Mouse (Mus musculus) heart, embryonic 14.5 days (tissue): ENCODE measurements around the gene Arid5b. TPM values are rescaled to one million over a fixed set of nuclear protein-coding genes. Genes with fewer than 3 reads are reported as not detected.

ENCODE experiments used
- ATAC-seq: fragments of 200-750 bp; cut with Nextera tagmentation; 2 replicates; pipeline ENCODE4 v1.8.0; 2017; ENCODE audit warnings: low read depth, moderate TSS enrichment; ENCODE audit not compliant: insufficient number of reproducible peaks, insufficient read depth, low FRiP score
- H3K27ac ChIP-seq, 2 experiments: fragments of 200-500 bp in 1 of 2; fragments of 300-500 bp in 1 of 2; sonication (generic) in 1 of 2; replicated peaks in 1 of 2; 2 replicates each; pipeline ENCODE4 v1.5.1; 2012 to 2014; ENCODE audit warnings: low read depth in 2 of 2, low read length in 2 of 2, control low read depth in 1 of 2, mild to moderate bottlenecking in 1 of 2, mixed read lengths in 1 of 2; ENCODE audit not compliant: control insufficient read depth in 1 of 2, insufficient read depth in 1 of 2
- H3K27me3 ChIP-seq: fragments of 300-500 bp; sonication (generic); 2 replicates; pipeline ENCODE4 v1.6.1; 2014; ENCODE audit warnings: mild to moderate bottlenecking, low read length, control low read depth; ENCODE audit not compliant: control insufficient read depth, insufficient read depth
- H3K36me3 ChIP-seq: fragments of 300-500 bp; sonication (generic); 2 replicates; pipeline ENCODE4 v1.6.1; 2014; ENCODE audit warnings: mild to moderate bottlenecking, control low read depth, low read length, mixed read lengths; ENCODE audit not compliant: control insufficient read depth, insufficient read depth
- H3K4me1 ChIP-seq, 2 experiments: fragments of 200-500 bp in 1 of 2; fragments of 300-500 bp in 1 of 2; sonication (generic) in 1 of 2; 2 replicates each; pipeline ENCODE4 v1.6.1; 2012 to 2014; ENCODE audit warnings: low read length in 2 of 2, control low read depth in 1 of 2, mixed read lengths in 1 of 2; ENCODE audit not compliant: control insufficient read depth in 2 of 2, insufficient read depth in 2 of 2
- H3K4me2 ChIP-seq: fragments of 300-500 bp; sonication (generic); 2 replicates; pipeline ENCODE4 v1.6.1; 2014; ENCODE audit warnings: mild to moderate bottlenecking, low read length
- H3K4me3 ChIP-seq, 2 experiments: fragments of 200-500 bp in 1 of 2; fragments of 300-500 bp in 1 of 2; sonication (generic) in 1 of 2; 2 replicates each; pipeline ENCODE4 v1.5.1; 2012 to 2014; ENCODE audit warnings: low read length in 2 of 2, mild to moderate bottlenecking in 2 of 2, control low read depth in 1 of 2, low read depth in 1 of 2, moderate library complexity in 1 of 2; ENCODE audit not compliant: control insufficient read depth in 1 of 2, insufficient read depth in 1 of 2
- H3K9ac ChIP-seq: fragments of 300-500 bp; sonication (generic); 2 replicates; pipeline ENCODE4 v1.6.1; 2014; ENCODE audit warnings: mild to moderate bottlenecking, low read length
- H3K9me3 ChIP-seq: fragments of 300-500 bp; sonication (generic); 2 replicates; pipeline ENCODE4 v1.6.1; 2016; ENCODE audit warnings: low read length, control low read depth; ENCODE audit not compliant: control insufficient read depth
- WGBS: fragments of 180-500 bp; shearing (Covaris S2); extraction: QIAGEN DNeasy Blood & Tissue Kit; methylation state at CpG from one replicate; pipeline ENCODE4 v1.1.7; 2014; 5-methylcytosine and 5-hydroxymethylcytosine counted together
- polyA plus RNA-seq: library from polyadenylated mRNA; unstranded; fragments of >200 nt; fragmentation: Nextera tagmentation; extraction: Ambion mirVana; gene quantifications from 2 replicates; pipeline ENCODE4 v1.2.1, GENCODE M21; 2014

The Arid5b gene
- polyA plus RNA-seq, 1 experiment from 2014 or later: 23.0 TPM

GRCm38 (mm10) chr10:68177697-68178485 is 100.6 kb downstream of the Arid5b start:
- Histone ChIP-seq H3K27ac (no peak overlapping the region), H3K4me2 (no peak overlapping the region), H3K9me3 (no peaks in the 10 kb centered on the region), H3K4me3 (no peak overlapping the region), H3K4me1 (peaks cover 8 to 24% of the 10 kb centered on the region in 2 experiments), H3K9ac (no peak overlapping the region), H3K27me3 (no peaks in the 10 kb centered on the region), H3K36me3 (no peaks in the 10 kb centered on the region)
- no peak for ATAC-seq
- WGBS: 82% methylated on average over 10 of the region's 10 CpGs

GRCm38 (mm10) chr10:68175811-68176210 is 102.7 kb downstream of the Arid5b start:
- H3K4me1 ChIP-seq: peaks cover 9 to 29% of the 10 kb centered on the region in 2 experiments
- H3K36me3 ChIP-seq: no peaks in the 10 kb centered on the region
- no peak overlapping the region for H3K9ac ChIP-seq
- no peak overlapping the region for H3K4me2 ChIP-seq
- no peak overlapping the region for H3K27ac ChIP-seq
- H3K27me3 ChIP-seq: no peaks in the 10 kb centered on the region
- 91% methylated on average over 5 of the region's 5 CpGs for WGBS
- H3K4me3 ChIP-seq: no peak overlapping the region
- no peak for ATAC-seq
- H3K9me3 ChIP-seq: no peaks in the 10 kb centered on the region

GRCm38 (mm10) chr10:68173634-68174033 is 104.9 kb downstream of the Arid5b start:
- Histone ChIP-seq H3K36me3 (no peaks in the 10 kb centered on the region), H3K4me1 (peaks cover 9 to 31% of the 10 kb centered on the region in 2 experiments), H3K27me3 (no peaks in the 10 kb centered on the region), H3K4me3 (no peak overlapping the region), H3K27ac (no peak overlapping the region), H3K9me3 (no peaks in the 10 kb centered on the region), H3K4me2 (no peak overlapping the region), H3K9ac (no peak overlapping the region)
- ATAC-seq: no peak
- WGBS: 66% methylated on average over 9 of the region's 9 CpGs

- Histone ChIP-seq H3K27me3 (no peaks in the 10 kb centered on the region), H3K27ac (no peak overlapping the region), H3K9me3 (no peaks in the 10 kb centered on the region), H3K36me3 (no peaks in the 10 kb centered on the region), H3K4me1 (peaks cover 11 to 39% of the 10 kb centered on the region in 2 experiments), H3K4me2 (no peak overlapping the region), H3K9ac (no peak overlapping the region), H3K4me3 (no peak overlapping the region)
- WGBS: 91% methylated on average over 4 of the region's 4 CpGs
- no peak for ATAC-seq
Measured at GRCm38 (mm10) chr10:68172906-68173305, 105.6 kb downstream of the Arid5b start.

- no peak overlapping the region for H3K27ac ChIP-seq
- no peak overlapping the region for H3K9ac ChIP-seq
- H3K9me3 ChIP-seq: no peaks in the 10 kb centered on the region
- H3K36me3 ChIP-seq: no peaks in the 10 kb centered on the region
- no peaks in the 10 kb centered on the region for H3K27me3 ChIP-seq
- no peak overlapping the region for H3K4me3 ChIP-seq
- no peak for ATAC-seq
- peaks cover 18 to 48% of the 10 kb centered on the region in 2 experiments for H3K4me1 ChIP-seq
- H3K4me2 ChIP-seq: no peak overlapping the region
- WGBS: 64% methylated on average over 9 of the region's 9 CpGs
Measured at GRCm38 (mm10) chr10:68171974-68172373, 106.6 kb downstream of the Arid5b start.

- Histone ChIP-seq H3K27me3 (no peaks in the 10 kb centered on the region), H3K4me3 (no peak overlapping the region), H3K36me3 (no peaks in the 10 kb centered on the region), H3K9ac (peak overlapping the region; percentile 40; the same call in 1 of the 2 replicates), H3K4me1 (peaks cover 21 to 58% of the 10 kb centered on the region in 2 experiments), H3K9me3 (no peaks in the 10 kb centered on the region), H3K27ac (peak overlapping the region; percentile 88 to 92), H3K4me2 (peak overlapping the region; percentile 44)
- ATAC-seq: 0 out of 2 replicates have a peak, but pooled peaks have one; percentile 27
- WGBS: 32% methylated on average over 6 of the region's 6 CpGs
Measured at GRCm38 (mm10) chr10:68168613-68169012, 109.9 kb downstream of the Arid5b start.

- no peak for ATAC-seq
- H3K4me1 ChIP-seq: peaks cover 21 to 58% of the 10 kb centered on the region in 2 experiments
- peak overlapping the region; percentile 88 to 92 for H3K27ac ChIP-seq
- H3K36me3 ChIP-seq: no peaks in the 10 kb centered on the region
- no peaks in the 10 kb centered on the region for H3K27me3 ChIP-seq
- H3K9ac ChIP-seq: no peak overlapping the region
- H3K4me2 ChIP-seq: peak overlapping the region; percentile 44
- 39% methylated on average over 8 of the region's 8 CpGs for WGBS
- no peak overlapping the region for H3K4me3 ChIP-seq
- no peaks in the 10 kb centered on the region for H3K9me3 ChIP-seq
Measured at GRCm38 (mm10) chr10:68168141-68168540, 110.4 kb downstream of the Arid5b start.
